Mouse (Mus musculus): Measurements from ENCODE around the gene Egln1. TPM values are rescaled to one million over a fixed set of nuclear protein-coding genes. Genes with fewer than 3 reads are reported as not detected.

Egln1 gene
- polyA plus RNA-seq (2012; fragmentation: generic; extraction: Trizol) = 29.7 TPM
- long read RNA-seq, experiment 1, partial matches to known transcripts = 4 of 14 reads
- long read RNA-seq, experiment 1, other reads (novel, unspliced or antisense) = 8 of 14 reads
- long read RNA-seq, experiment 2 = 0 reads

DNA sequence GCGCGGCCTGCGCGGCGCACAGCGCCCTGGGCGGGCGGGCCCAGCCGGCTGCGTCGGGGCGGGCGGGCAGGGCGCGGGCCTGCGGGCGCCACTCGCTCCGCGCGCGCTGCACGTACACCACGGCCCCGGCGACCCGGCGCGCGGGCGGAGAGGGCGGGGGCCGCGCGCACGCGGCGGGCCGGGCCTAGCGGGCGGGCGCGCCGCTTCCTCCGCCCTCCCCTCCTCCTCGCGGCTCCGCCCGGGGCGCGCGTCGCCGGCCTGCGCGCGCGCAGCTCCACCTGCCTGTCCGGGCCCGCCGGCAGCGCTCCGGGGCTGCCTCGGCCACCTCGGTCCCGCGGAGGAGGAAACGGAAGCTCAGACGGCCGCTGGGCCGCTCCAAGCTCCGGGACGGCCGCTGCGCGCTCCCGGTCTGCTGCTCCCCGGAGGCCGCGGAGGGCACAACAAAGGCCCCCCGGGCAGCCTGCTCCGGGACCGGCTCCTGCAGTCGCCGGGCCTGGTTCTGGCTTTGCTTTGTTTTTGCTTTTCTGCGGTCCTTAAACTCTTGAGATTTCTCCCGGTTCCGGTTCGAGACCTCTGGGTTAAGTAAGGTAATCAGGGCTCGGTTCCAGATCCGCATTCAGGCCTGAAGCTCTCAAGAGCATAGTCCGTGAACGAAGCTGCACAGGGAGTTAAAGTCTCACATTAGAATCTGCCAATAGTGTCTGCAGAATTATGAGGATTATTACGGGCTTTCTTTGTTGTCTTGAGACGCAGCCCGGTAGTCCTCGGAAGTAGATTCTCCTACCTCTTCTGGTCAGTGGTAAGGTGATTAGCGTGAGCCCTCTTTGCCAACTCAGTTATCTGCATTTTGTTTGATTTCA lies at the start of gene Egln1:
TSS of gene Egln1 (minus strand) at position 116 of the 860 bp plus-strand sequence.
- TF ChIP-seq CEBPB (IDR thresholded peaks at IDR 0.05; ENCODE audit: low read depth) = no peak
- peak; percentile 50 for TF ChIP-seq MAX (IDR thresholded peaks at IDR 0.05)
- no peak for TF ChIP-seq CTCF (IDR thresholded peaks at IDR 0.05; ENCODE audit: control insufficient read depth, insufficient read depth, insufficient read length)
- H3ac ChIP-seq (ENCODE audit: control insufficient read depth, insufficient read length, low read depth) = peak within 1 kb of the TSS; percentile 93
- peaks cover 57% of the 10 kb centered on the region for H3K79me2 ChIP-seq (ENCODE audit: control insufficient read depth, insufficient read depth)
- peak within 1 kb of the TSS; percentile 83 for H3K4me3 ChIP-seq (ENCODE audit: insufficient read depth, poor library complexity, severe bottlenecking)
- H3K36me3 ChIP-seq (ENCODE audit: control insufficient read depth, insufficient read depth) = no peaks in the 10 kb centered on the region
- H3K79me3 ChIP-seq (ENCODE audit: low read depth) = peaks cover 37% of the 10 kb centered on the region
- no peaks in the 10 kb centered on the region for H3K27me3 ChIP-seq (ENCODE audit: control insufficient read depth, insufficient read depth, insufficient read length)

DNA sequence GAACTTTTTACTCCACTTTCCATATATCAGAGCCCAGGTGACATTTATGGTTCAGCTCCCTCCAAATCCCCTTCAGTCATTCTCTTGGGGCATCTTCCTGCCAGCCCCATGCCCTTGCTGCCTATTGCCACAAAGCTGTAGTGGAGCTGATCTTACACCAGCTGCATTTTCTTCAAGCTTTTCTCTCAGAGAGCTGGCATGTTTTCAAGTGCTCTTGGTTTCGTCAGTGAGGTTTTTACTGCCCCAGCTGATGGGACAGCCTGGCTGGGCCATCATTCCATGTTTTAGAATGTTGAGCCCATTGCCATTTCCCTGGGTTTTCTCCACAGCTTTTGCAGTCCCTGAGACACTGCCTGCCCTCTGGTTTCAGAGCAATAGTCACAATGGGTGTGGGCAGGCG lies 46.7 kb upstream of the Egln1 start:
- no peaks in the 10 kb centered on the region for H3K79me3 ChIP-seq (ENCODE audit: low read depth)
- peaks cover 28% of the 10 kb centered on the region for H3K27me3 ChIP-seq (ENCODE audit: control insufficient read depth, insufficient read depth, insufficient read length)
- no peak overlapping the region for H3ac ChIP-seq (ENCODE audit: control insufficient read depth, insufficient read length, low read depth)
- H3K36me3 ChIP-seq (ENCODE audit: control insufficient read depth, insufficient read depth) = no peaks in the 10 kb centered on the region
- H3K79me2 ChIP-seq (ENCODE audit: control insufficient read depth, insufficient read depth) = no peaks in the 10 kb centered on the region
- no peak for TF ChIP-seq CEBPB (IDR thresholded peaks at IDR 0.05; ENCODE audit: low read depth)
- no peak for TF ChIP-seq USF1 (IDR thresholded peaks at IDR 0.05; ENCODE audit: low read depth)
- no peak for TF ChIP-seq MYOG (IDR thresholded peaks at IDR 0.05; ENCODE audit: control insufficient read depth, extremely low read depth, insufficient read length)
- TF ChIP-seq MAX (IDR thresholded peaks at IDR 0.05) = no peak
- TF ChIP-seq FOSL1 (IDR thresholded peaks at IDR 0.05; ENCODE audit: insufficient read depth, low read length, poor library complexity, severe bottlenecking) = no peak
- no peak for TF ChIP-seq CTCF (IDR thresholded peaks at IDR 0.05; ENCODE audit: control insufficient read depth, insufficient read depth, insufficient read length)
- no peak for TF ChIP-seq MYOD1 (IDR thresholded peaks at IDR 0.05; ENCODE audit: control insufficient read depth, insufficient read length, low read depth)
- H3K4me3 ChIP-seq (ENCODE audit: insufficient read depth, poor library complexity, severe bottlenecking) = no peak overlapping the region

DNA sequence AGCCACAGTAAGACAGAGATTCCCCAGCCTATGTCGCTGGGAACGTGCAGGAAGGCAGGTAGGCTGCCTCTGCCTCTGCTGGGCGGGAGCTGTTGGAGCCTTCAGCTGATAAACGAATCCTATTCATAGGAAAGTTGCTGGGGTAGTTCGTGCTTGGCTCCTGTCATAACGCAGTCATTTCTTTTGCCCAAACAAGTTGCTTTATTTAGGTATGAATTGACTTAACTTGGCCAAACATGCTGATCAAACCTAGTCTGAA lies 42.5 kb upstream of the Egln1 start:
- Histone ChIP-seq H3K79me2 (ENCODE audit: control insufficient read depth, insufficient read depth) (no peaks in the 10 kb centered on the region), H3K4me3 (ENCODE audit: insufficient read depth, poor library complexity, severe bottlenecking) (no peak overlapping the region), H3K36me3 (ENCODE audit: control insufficient read depth, insufficient read depth) (no peaks in the 10 kb centered on the region), H3K79me3 (ENCODE audit: low read depth) (no peaks in the 10 kb centered on the region), H3K27me3 (ENCODE audit: control insufficient read depth, insufficient read depth, insufficient read length) (peaks cover 36% of the 10 kb centered on the region), H3ac (ENCODE audit: control insufficient read depth, insufficient read length, low read depth) (no peak overlapping the region)
- TF ChIP-seq CTCF (IDR thresholded peaks at IDR 0.05; ENCODE audit: control insufficient read depth, insufficient read depth, insufficient read length) (no peak), CEBPB (IDR thresholded peaks at IDR 0.05; ENCODE audit: low read depth) (no peak), MAX (IDR thresholded peaks at IDR 0.05) (no peak), FOSL1 (IDR thresholded peaks at IDR 0.05; ENCODE audit: insufficient read depth, low read length, poor library complexity, severe bottlenecking) (no peak), MYOG (IDR thresholded peaks at IDR 0.05; ENCODE audit: control insufficient read depth, extremely low read depth, insufficient read length) (no peak), USF1 (IDR thresholded peaks at IDR 0.05; ENCODE audit: low read depth) (no peak), MYOD1 (IDR thresholded peaks at IDR 0.05; ENCODE audit: control insufficient read depth, insufficient read length, low read depth) (no peak)

DNA sequence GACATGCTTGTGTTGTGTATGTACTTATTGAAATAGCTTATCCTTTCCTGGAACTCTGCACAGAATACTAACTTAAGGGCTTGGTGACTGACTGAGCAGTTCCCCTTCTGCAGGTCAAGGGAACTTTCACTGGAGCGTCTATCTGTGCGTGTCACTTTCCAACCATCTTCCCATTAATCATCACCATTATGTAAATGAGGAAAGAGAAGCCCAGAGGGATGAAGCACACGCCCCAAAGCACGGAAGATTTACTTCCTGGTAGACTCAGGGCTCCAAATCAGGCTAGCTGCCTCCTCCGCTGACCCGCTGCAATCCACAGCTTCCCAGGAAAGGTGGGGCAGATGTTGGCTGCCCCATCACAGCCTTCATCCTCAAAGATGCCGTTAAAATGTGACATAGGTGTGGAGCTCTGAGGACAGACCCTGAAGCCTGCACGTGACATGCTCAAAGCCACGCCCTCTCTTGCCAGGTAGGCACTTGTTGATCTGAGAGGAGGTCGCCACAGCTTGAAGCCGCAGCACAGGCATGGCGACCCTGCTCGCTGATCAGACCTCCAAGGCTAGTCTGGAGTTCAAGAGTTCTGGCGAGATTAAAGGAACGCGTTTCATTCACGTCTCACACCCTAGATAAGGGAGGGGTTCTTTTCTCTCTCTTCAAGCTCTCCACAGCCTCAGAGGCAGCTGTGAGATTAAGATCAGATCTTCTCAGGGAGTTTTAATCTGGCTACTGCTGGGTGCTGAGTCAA lies 42.0 kb upstream of the Egln1 start:
- Histone ChIP-seq H3ac (ENCODE audit: control insufficient read depth, insufficient read length, low read depth) (no peak overlapping the region), H3K36me3 (ENCODE audit: control insufficient read depth, insufficient read depth) (no peaks in the 10 kb centered on the region), H3K27me3 (ENCODE audit: control insufficient read depth, insufficient read depth, insufficient read length) (peaks cover 40% of the 10 kb centered on the region), H3K79me3 (ENCODE audit: low read depth) (no peaks in the 10 kb centered on the region), H3K4me3 (ENCODE audit: insufficient read depth, poor library complexity, severe bottlenecking) (no peak overlapping the region), H3K79me2 (ENCODE audit: control insufficient read depth, insufficient read depth) (no peaks in the 10 kb centered on the region)
- no peak for TF ChIP-seq MYOG (IDR thresholded peaks at IDR 0.05; ENCODE audit: control insufficient read depth, extremely low read depth, insufficient read length)
- TF ChIP-seq CTCF (IDR thresholded peaks at IDR 0.05; ENCODE audit: control insufficient read depth, insufficient read depth, insufficient read length) = no peak
- TF ChIP-seq CEBPB (IDR thresholded peaks at IDR 0.05; ENCODE audit: low read depth) = no peak
- TF ChIP-seq MAX (IDR thresholded peaks at IDR 0.05) = no peak
- TF ChIP-seq FOSL1 (IDR thresholded peaks at IDR 0.05; ENCODE audit: insufficient read depth, low read length, poor library complexity, severe bottlenecking) = no peak
- TF ChIP-seq USF1 (IDR thresholded peaks at IDR 0.05; ENCODE audit: low read depth) = no peak
- TF ChIP-seq MYOD1 (IDR thresholded peaks at IDR 0.05; ENCODE audit: control insufficient read depth, insufficient read length, low read depth) = no peak

DNA sequence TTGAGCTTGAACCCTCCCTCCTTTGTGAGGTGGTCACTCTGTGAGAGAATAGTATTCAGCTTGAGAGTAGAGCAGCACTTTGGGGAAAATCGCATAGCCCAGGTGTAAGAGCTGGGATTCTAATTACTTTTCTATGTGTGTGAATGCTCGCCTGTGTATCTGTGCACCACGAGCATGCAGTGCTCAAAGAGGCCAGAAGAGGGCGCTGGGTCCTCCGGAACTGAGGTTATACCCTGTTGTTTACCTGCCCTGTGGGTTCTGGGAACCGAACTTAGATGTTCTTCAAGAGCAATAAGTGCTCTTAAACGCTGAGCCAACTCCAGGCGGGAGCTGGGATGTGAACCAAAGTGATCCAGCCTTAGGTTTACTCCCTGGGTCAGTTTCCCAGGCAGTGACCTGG lies 31.7 kb upstream of the Egln1 start:
- no peaks in the 10 kb centered on the region for H3K79me3 ChIP-seq (ENCODE audit: low read depth)
- TF ChIP-seq MYOG (IDR thresholded peaks at IDR 0.05; ENCODE audit: control insufficient read depth, extremely low read depth, insufficient read length) (no peak), MAX (IDR thresholded peaks at IDR 0.05) (no peak), FOSL1 (IDR thresholded peaks at IDR 0.05; ENCODE audit: insufficient read depth, low read length, poor library complexity, severe bottlenecking) (no peak), CTCF (IDR thresholded peaks at IDR 0.05; ENCODE audit: control insufficient read depth, insufficient read depth, insufficient read length) (no peak)
- H3K4me3 ChIP-seq (ENCODE audit: insufficient read depth, poor library complexity, severe bottlenecking) = no peak overlapping the region
- peaks cover 7% of the 10 kb centered on the region for H3K27me3 ChIP-seq (ENCODE audit: control insufficient read depth, insufficient read depth, insufficient read length)
- H3K79me2 ChIP-seq (ENCODE audit: control insufficient read depth, insufficient read depth) = no peaks in the 10 kb centered on the region
- H3ac ChIP-seq (ENCODE audit: control insufficient read depth, insufficient read length, low read depth) = no peak overlapping the region
- no peaks in the 10 kb centered on the region for H3K36me3 ChIP-seq (ENCODE audit: control insufficient read depth, insufficient read depth)
